Mouse (Mus musculus): ENCODE results near the gene Ttll6.

Gene Ttll6

GRCm38 (mm10) chr11:96168125-96168524 is 34.5 kb downstream of the Ttll6 start:
- DNase-seq (ENCODE audit: low spot score), result no peak

- no peak for DNase-seq (ENCODE audit: low spot score)
Measured at GRCm38 (mm10) chr11:96169016-96169415, 35.4 kb downstream of the Ttll6 start.

- no peak for DNase-seq (ENCODE audit: low spot score)
Measured at GRCm38 (mm10) chr11:96170711-96171379, 37.3 kb downstream of the Ttll6 start.

- DNase-seq (ENCODE audit: low spot score), result no peak
Measured at GRCm38 (mm10) chr11:96171601-96172000, 38.0 kb downstream of the Ttll6 start.

GRCm38 (mm10) chr11:96172511-96173287 is 39.1 kb downstream of the Ttll6 start:
- DNase-seq (ENCODE audit: low spot score), result no peak

GRCm38 (mm10) chr11:96173288-96173840 is 39.8 kb downstream of the Ttll6 start:
- DNase-seq (ENCODE audit: low spot score), result no peak

GRCm38 (mm10) chr11:96174881-96175280 is 41.3 kb downstream of the Ttll6 start:
- no peak for DNase-seq (ENCODE audit: low spot score)

- DNase-seq (ENCODE audit: low spot score), result no peak
Measured at GRCm38 (mm10) chr11:96175511-96175910, 41.9 kb downstream of the Ttll6 start.

GRCm38 (mm10) chr11:96175951-96176530 is 42.5 kb downstream of the Ttll6 start:
- DNase-seq (ENCODE audit: low spot score), result no peak

- DNase-seq (ENCODE audit: low spot score), result no peak
Measured at GRCm38 (mm10) chr11:96176841-96177240, 43.3 kb downstream of the Ttll6 start.

GRCm38 (mm10) chr11:96177546-96178174 is 44.1 kb downstream of the Ttll6 start:
- no peak for DNase-seq (ENCODE audit: low spot score)

- DNase-seq (ENCODE audit: low spot score), result no peak
Measured at GRCm38 (mm10) chr11:96178356-96178755, 44.8 kb downstream of the Ttll6 start.

GRCm38 (mm10) chr11:96178911-96179503 is 45.4 kb downstream of the Ttll6 start:
- no peak for DNase-seq (ENCODE audit: low spot score)

GRCm38 (mm10) chr11:96181061-96181460 is 47.5 kb downstream of the Ttll6 start:
- DNase-seq (ENCODE audit: low spot score), result no peak

- DNase-seq (ENCODE audit: low spot score), result no peak
Measured at GRCm38 (mm10) chr11:96184233-96184632, 50.6 kb downstream of the Ttll6 start.

GRCm38 (mm10) chr11:96187321-96187720 is 53.7 kb downstream of the Ttll6 start:
- DNase-seq (ENCODE audit: low spot score), result no peak

- DNase-seq (ENCODE audit: low spot score), result no peak
Measured at GRCm38 (mm10) chr11:96189810-96190522, 56.4 kb downstream of the Ttll6 start.

- DNase-seq (ENCODE audit: low spot score), result no peak
Measured at GRCm38 (mm10) chr11:96191132-96191531, 57.5 kb downstream of the Ttll6 start.

- no peak for DNase-seq (ENCODE audit: low spot score)
Measured at GRCm38 (mm10) chr11:96193521-96194400, 60.2 kb downstream of the Ttll6 start, which contains the start of gene Hoxb13. Hoxb13 (plus strand) TSS chr11:96194316.

GRCm38 (mm10) chr11:96194401-96194710 is 60.8 kb downstream of the Ttll6 start:
- DNase-seq (ENCODE audit: low spot score), result no peak
